Mouse (Mus musculus): ENCODE data around the gene Nr6a1. TPM values are rescaled to one million over a fixed set of nuclear protein-coding genes. Genes with fewer than 3 reads are reported as not detected.

Nr6a1 gene
- polyA plus RNA-seq, 1 experiment from 2014 or later, result 6.6 TPM

GRCm38 (mm10) chr2:38717436-38717835, 210.1 kb downstream of the Nr6a1 start:
- ATAC-seq (ENCODE audit: low FRiP score) (no peak), DNase-seq (ENCODE audit: low spot score) (no peak)
- WGBS, result 85% methylated on average over 2 of the region's 2 CpGs
- Histone ChIP-seq H3K4me1 (replicated peaks; ENCODE audit: control insufficient read depth, insufficient read depth, low read length) (no peaks in the 10 kb centered on the region), H3K36me3 (ENCODE audit: control insufficient read depth, insufficient read depth, low read length) (no peaks in the 10 kb centered on the region), H3K9me3 (ENCODE audit: control insufficient read depth, low read length) (no peaks in the 10 kb centered on the region), H3K9ac (ENCODE audit: low read depth, low read length) (no peak overlapping the region), H3K4me2 (replicated peaks; ENCODE audit: low read depth, low read length) (no peak overlapping the region), H3K27ac (ENCODE audit: low read depth, low read length) (no peak overlapping the region), H3K27me3 (ENCODE audit: control insufficient read depth, insufficient read depth, low read length) (peaks cover 21% of the 10 kb centered on the region), H3K4me3 (ENCODE audit: low read depth, low read length) (no peak overlapping the region)

DNA sequence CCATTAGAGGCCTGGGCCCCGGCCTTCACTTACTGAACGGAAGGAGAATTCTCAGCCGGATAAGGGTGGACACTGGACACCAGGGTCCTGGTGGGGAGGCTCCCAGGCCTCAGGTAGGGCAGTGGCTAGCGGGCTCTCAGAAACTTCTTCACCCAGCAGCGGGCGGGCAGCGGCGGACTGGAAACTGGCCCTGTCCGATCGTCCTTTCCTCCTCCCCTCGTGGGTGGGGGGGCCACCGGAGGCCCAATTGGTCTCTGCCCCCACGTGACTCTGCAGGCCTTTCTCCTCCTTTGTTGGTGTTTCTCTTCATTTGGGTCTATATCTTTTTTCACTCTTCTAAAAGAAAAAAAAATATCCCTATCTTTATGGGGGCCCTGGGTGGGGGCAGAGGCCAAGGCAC, 213.2 kb downstream of the Nr6a1 start, which contains the start of gene Nr5a1:
Gene Nr5a1, minus strand, starts transcription at position 219 of the 400 bp plus-strand sequence.
- Histone ChIP-seq H3K9me3 (ENCODE audit: control insufficient read depth, low read length) (no peaks in the 10 kb centered on the region), H3K27me3 (ENCODE audit: control insufficient read depth, insufficient read depth, low read length) (peaks cover 49% of the 10 kb centered on the region), H3K4me2 (replicated peaks; ENCODE audit: low read depth, low read length) (no peak within 1 kb of the TSS), H3K36me3 (ENCODE audit: control insufficient read depth, insufficient read depth, low read length) (no peaks in the 10 kb centered on the region), H3K4me1 (replicated peaks; ENCODE audit: control insufficient read depth, insufficient read depth, low read length) (peaks cover 14% of the 10 kb centered on the region; the same call in 1 of the 2 replicates), H3K27ac (ENCODE audit: low read depth, low read length) (no peak within 1 kb of the TSS), H3K4me3 (ENCODE audit: low read depth, low read length) (no peak within 1 kb of the TSS), H3K9ac (ENCODE audit: low read depth, low read length) (no peak within 1 kb of the TSS)
- ATAC-seq (ENCODE audit: low FRiP score) (no peak), DNase-seq (ENCODE audit: low spot score) (no peak)
- WGBS, result 89% methylated on average over 13 of the region's 13 CpGs

DNA sequence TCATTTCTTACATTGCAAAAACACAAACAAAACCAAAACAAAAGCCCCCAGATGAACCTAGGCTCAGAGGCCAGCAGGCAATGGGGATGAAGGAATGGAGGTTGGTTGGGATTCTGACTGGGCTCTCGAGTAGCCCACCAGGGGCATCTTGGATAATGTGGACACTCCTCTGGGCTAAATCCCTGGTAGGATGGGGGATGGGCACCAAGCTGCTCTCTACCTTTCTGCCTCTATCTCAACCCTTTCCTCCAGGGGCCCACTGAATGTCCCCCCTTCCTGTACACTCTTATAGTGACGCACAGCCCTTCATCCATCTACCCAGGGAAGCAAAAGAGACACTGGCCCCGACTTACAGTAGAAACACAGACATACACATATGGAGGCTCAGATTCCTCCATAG, 213.9 kb downstream of the Nr6a1 start:
- Histone ChIP-seq H3K36me3 (ENCODE audit: control insufficient read depth, insufficient read depth, low read length) (no peaks in the 10 kb centered on the region), H3K27me3 (ENCODE audit: control insufficient read depth, insufficient read depth, low read length) (peaks cover 56% of the 10 kb centered on the region), H3K4me3 (ENCODE audit: low read depth, low read length) (no peak overlapping the region), H3K9me3 (ENCODE audit: control insufficient read depth, low read length) (no peaks in the 10 kb centered on the region), H3K4me1 (replicated peaks; ENCODE audit: control insufficient read depth, insufficient read depth, low read length) (peaks cover 14% of the 10 kb centered on the region; the same call in 1 of the 2 replicates), H3K9ac (ENCODE audit: low read depth, low read length) (no peak overlapping the region), H3K4me2 (replicated peaks; ENCODE audit: low read depth, low read length) (no peak overlapping the region), H3K27ac (ENCODE audit: low read depth, low read length) (no peak overlapping the region)
- 65% methylated on average over 3 of the region's 3 CpGs for WGBS
- ATAC-seq (ENCODE audit: low FRiP score) (no peak), DNase-seq (ENCODE audit: low spot score) (no peak)

DNA sequence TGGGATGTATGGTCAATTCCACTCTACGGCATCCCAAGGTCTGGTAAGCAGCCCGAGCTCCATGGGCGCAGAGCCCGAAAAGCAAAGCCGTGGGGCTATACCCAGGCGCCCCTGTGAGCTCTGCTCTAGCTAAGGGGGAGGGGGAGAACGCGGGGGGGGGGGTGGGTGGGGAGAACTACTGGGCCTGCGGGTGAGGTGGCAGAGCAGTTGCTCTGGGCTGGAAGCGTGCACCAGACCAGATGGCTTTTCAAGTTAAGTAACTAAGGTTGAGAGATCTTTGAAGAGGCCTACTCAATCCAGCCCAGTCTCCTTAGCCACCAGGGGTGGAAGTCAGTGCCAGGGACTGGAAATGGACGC, 214.7 kb downstream of the Nr6a1 start:
- DNase-seq (ENCODE audit: low spot score) (no peak), ATAC-seq (ENCODE audit: low FRiP score) (no peak)
- 15% methylated on average over 11 of the region's 11 CpGs for WGBS

GRCm38 (mm10) chr2:38712076-38712768, 215.3 kb downstream of the Nr6a1 start:
- no peak overlapping the region; the same call in 1 of the 2 replicates for H3K9ac ChIP-seq (ENCODE audit: low read depth, low read length)
- peak overlapping the region; percentile 45 for H3K4me2 ChIP-seq (replicated peaks; ENCODE audit: low read depth, low read length)
- DNase-seq (ENCODE audit: low spot score) (peak; percentile 57), ATAC-seq (ENCODE audit: low FRiP score) (0 out of 2 replicates have a peak, but pooled peaks have one; percentile 6)
- no peak overlapping the region for H3K27ac ChIP-seq (ENCODE audit: low read depth, low read length)
- peaks cover 14% of the 10 kb centered on the region; the same call in 1 of the 2 replicates for H3K4me1 ChIP-seq (replicated peaks; ENCODE audit: control insufficient read depth, insufficient read depth, low read length)
- H3K4me3 ChIP-seq (ENCODE audit: low read depth, low read length), result peak overlapping the region; percentile 25
- no peaks in the 10 kb centered on the region for H3K36me3 ChIP-seq (ENCODE audit: control insufficient read depth, insufficient read depth, low read length)
- peaks cover 70% of the 10 kb centered on the region for H3K27me3 ChIP-seq (ENCODE audit: control insufficient read depth, insufficient read depth, low read length)
- 13% methylated on average over 23 of the region's 58 CpGs for WGBS
- H3K9me3 ChIP-seq (ENCODE audit: control insufficient read depth, low read length), result no peaks in the 10 kb centered on the region

More for the DNA sequence above, 214.7 kb downstream of the Nr6a1 start:
- H3K4me1 ChIP-seq (replicated peaks; ENCODE audit: control insufficient read depth, insufficient read depth, low read length), result peaks cover 14% of the 10 kb centered on the region; the same call in 1 of the 2 replicates
- no peak overlapping the region for H3K4me3 ChIP-seq (ENCODE audit: low read depth, low read length)
- no peak overlapping the region for H3K27ac ChIP-seq (ENCODE audit: low read depth, low read length)
- peaks cover 65% of the 10 kb centered on the region for H3K27me3 ChIP-seq (ENCODE audit: control insufficient read depth, insufficient read depth, low read length)
- H3K4me2 ChIP-seq (replicated peaks; ENCODE audit: low read depth, low read length), result no peak overlapping the region
- H3K36me3 ChIP-seq (ENCODE audit: control insufficient read depth, insufficient read depth, low read length), result no peaks in the 10 kb centered on the region
- no peak overlapping the region for H3K9ac ChIP-seq (ENCODE audit: low read depth, low read length)
- no peaks in the 10 kb centered on the region for H3K9me3 ChIP-seq (ENCODE audit: control insufficient read depth, low read length)

DNA sequence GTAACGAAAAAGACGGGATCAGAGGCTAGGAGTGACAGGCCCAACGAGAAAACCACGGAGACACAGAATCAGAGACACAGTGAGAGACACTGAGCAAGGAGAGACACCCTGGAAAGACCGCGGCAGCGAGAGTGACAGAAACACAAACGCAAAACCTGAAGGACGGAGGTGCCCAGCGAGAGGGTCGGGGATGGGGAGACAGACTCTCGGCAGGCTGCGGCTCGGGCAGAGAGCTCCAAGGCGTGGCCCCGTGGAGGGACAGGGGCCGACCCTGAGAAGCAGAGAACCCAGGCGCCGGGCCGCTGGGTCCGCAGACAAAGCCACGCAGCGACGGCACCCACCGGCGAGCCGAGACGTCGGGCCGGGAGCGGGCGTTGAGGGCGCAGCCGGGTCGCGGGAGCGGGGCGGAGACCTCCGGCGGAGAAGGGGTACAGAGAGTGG, 216.0 kb downstream of the Nr6a1 start:
- H3K9ac ChIP-seq (ENCODE audit: low read depth, low read length), result no peak overlapping the region
- H3K27me3 ChIP-seq (ENCODE audit: control insufficient read depth, insufficient read depth, low read length), result peaks cover 77% of the 10 kb centered on the region
- no peak for ATAC-seq (ENCODE audit: low FRiP score)
- no peak overlapping the region for H3K27ac ChIP-seq (ENCODE audit: low read depth, low read length)
- H3K4me2 ChIP-seq (replicated peaks; ENCODE audit: low read depth, low read length), result peak overlapping the region; percentile 45; the same call in 1 of the 2 replicates
- H3K36me3 ChIP-seq (ENCODE audit: control insufficient read depth, insufficient read depth, low read length), result no peaks in the 10 kb centered on the region
- H3K4me1 ChIP-seq (replicated peaks; ENCODE audit: control insufficient read depth, insufficient read depth, low read length), result peaks cover 14% of the 10 kb centered on the region; the same call in 1 of the 2 replicates
- H3K9me3 ChIP-seq (ENCODE audit: control insufficient read depth, low read length), result no peaks in the 10 kb centered on the region
- peak; percentile 68 for DNase-seq (ENCODE audit: low spot score)
- peak overlapping the region; percentile 25 for H3K4me3 ChIP-seq (ENCODE audit: low read depth, low read length)
- 2% methylated on average over 27 of the region's 40 CpGs for WGBS

- peaks cover 14% of the 10 kb centered on the region; the same call in 1 of the 2 replicates for H3K4me1 ChIP-seq (replicated peaks; ENCODE audit: control insufficient read depth, insufficient read depth, low read length)
- DNase-seq (ENCODE audit: low spot score) (peak; percentile 70), ATAC-seq (ENCODE audit: low FRiP score) (peak; percentile 54; the same call in 1 of the 2 replicates)
- no peaks in the 10 kb centered on the region for H3K36me3 ChIP-seq (ENCODE audit: control insufficient read depth, insufficient read depth, low read length)
- under 1% methylated on average over 70 of the region's 75 CpGs for WGBS
- H3K9me3 ChIP-seq (ENCODE audit: control insufficient read depth, low read length), result no peaks in the 10 kb centered on the region
- H3K27me3 ChIP-seq (ENCODE audit: control insufficient read depth, insufficient read depth, low read length), result peaks cover 84% of the 10 kb centered on the region
- peak overlapping the region; percentile 37 for H3K4me2 ChIP-seq (replicated peaks; ENCODE audit: low read depth, low read length)
- H3K4me3 ChIP-seq (ENCODE audit: low read depth, low read length), result peak overlapping the region; percentile 27
- peak overlapping the region; percentile 8; the same call in 1 of the 2 replicates for H3K9ac ChIP-seq (ENCODE audit: low read depth, low read length)
- no peak overlapping the region for H3K27ac ChIP-seq (ENCODE audit: low read depth, low read length)
Measured at GRCm38 (mm10) chr2:38710304-38711241, 216.9 kb downstream of the Nr6a1 start.

- H3K4me1 ChIP-seq (replicated peaks; ENCODE audit: control insufficient read depth, insufficient read depth, low read length), result peaks cover 14% of the 10 kb centered on the region; the same call in 1 of the 2 replicates
- H3K9me3 ChIP-seq (ENCODE audit: control insufficient read depth, low read length), result no peaks in the 10 kb centered on the region
- ATAC-seq (ENCODE audit: low FRiP score), result no peak
- H3K4me2 ChIP-seq (replicated peaks; ENCODE audit: low read depth, low read length), result no peak overlapping the region
- H3K27ac ChIP-seq (ENCODE audit: low read depth, low read length), result no peak overlapping the region
- peaks cover 81% of the 10 kb centered on the region for H3K27me3 ChIP-seq (ENCODE audit: control insufficient read depth, insufficient read depth, low read length)
- no peak overlapping the region for H3K9ac ChIP-seq (ENCODE audit: low read depth, low read length)
- DNase-seq (ENCODE audit: low spot score), result no peak
- no peaks in the 10 kb centered on the region for H3K36me3 ChIP-seq (ENCODE audit: control insufficient read depth, insufficient read depth, low read length)
- 23% methylated on average over 12 of the region's 12 CpGs for WGBS
- H3K4me3 ChIP-seq (ENCODE audit: low read depth, low read length), result no peak overlapping the region
Measured at GRCm38 (mm10) chr2:38708907-38709688, 218.4 kb downstream of the Nr6a1 start.

All from hindbrain, embryonic 11.5 days (tissue).